Mouse (Mus musculus) hindbrain, embryonic 15.5 days (tissue): ENCODE results near the gene Nsdhl. TPM values are rescaled to one million over a fixed set of nuclear protein-coding genes. Genes with fewer than 3 reads are reported as not detected.

Source experiments
- ATAC-seq: fragments of 200-750 bp; cut with Nextera tagmentation; 2 replicates; pipeline ENCODE4 v1.8.0; 2017; ENCODE audit warnings: low read depth, moderate number of reproducible peaks, moderate TSS enrichment; ENCODE audit not compliant: low FRiP score
- H3K27ac ChIP-seq: fragments of 300-500 bp; sonication (generic); replicated peaks from 2 replicates; pipeline ENCODE4 v1.5.1; 2015; ENCODE audit warnings: mild to moderate bottlenecking, inconsistent platforms
- H3K27me3 ChIP-seq: fragments of 300-500 bp; sonication (generic); 2 replicates; pipeline ENCODE4 v1.6.1; 2015; ENCODE audit warnings: control low read depth, inconsistent platforms
- H3K36me3 ChIP-seq: fragments of 300-500 bp; sonication (generic); 2 replicates; pipeline ENCODE4 v1.6.1; 2015; ENCODE audit warnings: control low read depth, inconsistent platforms
- H3K4me1 ChIP-seq: fragments of 300-500 bp; sonication (generic); replicated peaks from 2 replicates; pipeline ENCODE4 v1.6.1; 2015; ENCODE audit warnings: control low read depth, inconsistent platforms
- H3K4me2 ChIP-seq: fragments of 300-500 bp; sonication (generic); 2 replicates; pipeline ENCODE4 v1.6.1; 2015; ENCODE audit warnings: moderate library complexity, mild to moderate bottlenecking, inconsistent platforms
- H3K4me3 ChIP-seq: fragments of 300-500 bp; sonication (generic); 2 replicates; pipeline ENCODE4 v1.5.1; 2015; ENCODE audit warnings: mild to moderate bottlenecking, inconsistent platforms
- H3K9ac ChIP-seq: fragments of 300-500 bp; sonication (generic); 2 replicates; pipeline ENCODE4 v1.6.1; 2015; ENCODE audit warnings: inconsistent platforms
- H3K9me3 ChIP-seq: fragments of 300-500 bp; sonication (generic); 2 replicates; pipeline ENCODE4 v1.6.1; 2016; ENCODE audit warnings: control low read depth, inconsistent platforms
- WGBS: fragments of 180-500 bp; shearing (Covaris S2); methylation state at CpG from one replicate; pipeline ENCODE4 v1.1.7; 2015; 5-methylcytosine and 5-hydroxymethylcytosine counted together
- microRNA counts: library from miRNA; unstranded; fragments of <30 nt; microRNA quantifications from one replicate; lab custom pipeline; 2016
- microRNA-seq: library from miRNA; unstranded; fragments of <30 nt; microRNA quantifications from one replicate; pipeline ENCODE4, GENCODE M21; 2016
- polyA plus RNA-seq: library from polyadenylated mRNA; unstranded; fragments of >200 nt; fragmentation: Nextera tagmentation; extraction: Ambion mirVana; gene quantifications from 2 replicates; pipeline ENCODE4 v1.2.1, GENCODE M21; 2015

Nsdhl gene
- polyA plus RNA-seq, 1 experiment from 2014 or later, result 49.2 TPM

DNA sequence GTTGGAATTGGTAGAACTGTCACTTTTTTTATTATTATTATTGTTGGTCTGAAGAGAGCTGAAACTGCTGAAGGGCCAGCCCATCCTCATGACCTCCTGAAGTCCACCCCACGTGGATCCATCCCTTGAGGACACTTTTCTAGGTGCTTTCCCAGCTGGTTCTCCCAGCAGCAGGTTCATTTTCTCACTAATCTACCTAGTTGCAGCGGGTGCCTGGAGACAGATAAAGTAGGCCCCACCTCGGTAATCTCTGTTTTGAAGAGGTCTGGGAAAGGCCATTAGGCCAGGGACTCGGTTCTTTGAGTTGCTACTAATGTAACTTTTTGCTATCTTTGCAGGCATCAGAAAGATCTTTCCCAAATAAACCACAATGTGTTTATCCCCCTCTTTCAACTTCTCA is 87.3 kb downstream of the Nsdhl start:
- ATAC-seq, result no peak
- H3K4me3 ChIP-seq, result no peak overlapping the region
- H3K9ac ChIP-seq, result no peak overlapping the region
- H3K4me1 ChIP-seq, result no peaks in the 10 kb centered on the region
- H3K27ac ChIP-seq, result no peak overlapping the region
- no peaks in the 10 kb centered on the region for H3K36me3 ChIP-seq
- no peak overlapping the region for H3K4me2 ChIP-seq
- WGBS, result 68% methylated on average over 4 of the region's 4 CpGs
- H3K27me3 ChIP-seq, result no peaks in the 10 kb centered on the region
- no peaks in the 10 kb centered on the region for H3K9me3 ChIP-seq

DNA sequence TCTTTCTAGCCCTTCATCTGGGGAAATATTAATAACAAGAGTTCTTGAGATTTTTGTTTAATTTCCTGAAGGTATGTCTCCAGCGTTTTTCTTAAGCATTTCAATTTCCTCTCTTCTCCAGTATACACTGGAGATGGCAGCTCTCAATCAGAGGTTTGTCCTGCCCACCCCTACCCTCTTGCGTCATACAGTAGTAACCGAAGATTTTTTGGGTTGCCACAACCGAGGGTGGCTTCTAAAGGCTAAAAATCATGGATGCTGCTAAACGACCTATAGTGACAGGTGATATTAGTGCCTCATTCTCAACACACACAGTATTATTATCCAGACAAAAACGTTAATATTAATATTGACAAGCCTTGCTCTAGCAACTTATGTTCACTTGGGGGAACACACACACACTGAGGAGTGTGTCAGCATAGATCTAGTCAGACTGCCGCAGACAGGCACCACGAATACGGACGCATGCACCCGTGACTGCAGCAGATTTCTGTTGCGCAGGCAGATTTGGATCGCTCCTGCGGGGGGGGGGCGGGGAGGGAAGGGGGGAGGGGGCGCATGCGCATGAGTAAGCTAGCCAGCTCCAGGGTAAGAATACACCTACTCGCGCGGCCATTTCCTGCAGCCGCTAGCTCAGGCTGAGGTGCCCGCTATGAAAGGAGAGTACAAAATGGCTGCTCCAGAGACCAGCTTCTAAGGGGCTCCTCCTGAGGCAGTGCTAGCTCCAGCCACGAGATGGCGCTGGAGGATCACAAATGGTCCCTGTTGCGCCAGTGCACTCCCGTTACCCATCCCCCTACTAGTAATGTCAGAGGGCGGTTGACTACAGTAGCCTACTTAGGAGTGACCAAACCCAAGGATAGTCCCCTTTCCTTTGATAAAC is 89.5 kb downstream of the Nsdhl start:
- H3K36me3 ChIP-seq, result no peaks in the 10 kb centered on the region
- H3K27me3 ChIP-seq, result no peaks in the 10 kb centered on the region
- peak overlapping the region; percentile 86 for H3K27ac ChIP-seq
- H3K9ac ChIP-seq, result peak overlapping the region; percentile 27; the same call in 1 of the 2 replicates
- ATAC-seq, result peak; percentile 100
- H3K9me3 ChIP-seq, result no peaks in the 10 kb centered on the region
- H3K4me1 ChIP-seq, result no peaks in the 10 kb centered on the region
- peak overlapping the region; percentile 31 for H3K4me3 ChIP-seq
- WGBS, result 12% methylated on average over 26 of the region's 27 CpGs
- peak overlapping the region; percentile 54 for H3K4me2 ChIP-seq

MicroRNAs encoded within 50 kb of the gene (microRNA counts, 519-probe panel; counts per million panel counts)
- microRNA mmu-miR-2137 (lab: Ali Mortazavi, UCI), result not detected

Small RNAs within 50 kb of the gene (microRNA-seq; reads per million reads assigned to microRNA genes)
- not detected for gene Mir2137

Other genes starting within 250 kb of the Nsdhl start
- gene Gabrq, start 93.4 kb upstream of the Nsdhl start, polyA plus RNA-seq, result 3.5 and 4.9 TPM in 2 replicates
- gene Cetn2, start 146 bp upstream of the Nsdhl start, polyA plus RNA-seq, result 67.1 and 73.8 TPM in 2 replicates
- 0.79 and 0.87 TPM in 2 replicates for gene Zfp185, start 68.8 kb downstream of the Nsdhl start, polyA plus RNA-seq
- gene Pnma5, start 118.5 kb downstream of the Nsdhl start, polyA plus RNA-seq, result 0.08 and 0.17 TPM in 2 replicates
- gene Pnma3, start 146.2 kb downstream of the Nsdhl start, polyA plus RNA-seq, result 4.2 and 5.0 TPM in 2 replicates
- 0.68 and 0.74 TPM in 2 replicates for gene Xlr4a, start 163.9 kb downstream of the Nsdhl start, polyA plus RNA-seq
- 4.3 and 5.7 TPM in 2 replicates for gene Xlr3a, start 178.5 kb downstream of the Nsdhl start, polyA plus RNA-seq
- 0.52 and 1.2 TPM in 2 replicates for gene Gm14685, start 198.5 kb downstream of the Nsdhl start, polyA plus RNA-seq
- gene Xlr5b, start 230.2 kb downstream of the Nsdhl start, polyA plus RNA-seq, result not detected in 2 replicates
- gene DXBay18, start 230.9 kb downstream of the Nsdhl start, polyA plus RNA-seq, result 0.64 TPM in 1 of 2 replicates, not detected in the other